Mouse (Mus musculus) kidney, embryonic 16.5 days (tissue): ENCODE data around the gene Nop58. TPM values are rescaled to one million over a fixed set of nuclear protein-coding genes. Genes with fewer than 3 reads are reported as not detected.
"Not testable (repeated sequence)": the region's sequence is repeated elsewhere in the genome, so short reads cannot be mapped to it uniquely, and the experiment has no call there.

Source experiments
- ATAC-seq: fragments of 200-750 bp; cut with Nextera tagmentation; 2 replicates; pipeline ENCODE4 v1.8.0; 2017; ENCODE audit warnings: moderate TSS enrichment; ENCODE audit not compliant: low FRiP score, low TSS enrichment
- H3K27ac ChIP-seq: fragments of 300-500 bp; sonication (generic); 2 replicates; pipeline ENCODE4 v1.5.1; 2014; ENCODE audit warnings: low read length
- H3K27me3 ChIP-seq: fragments of 300-500 bp; sonication (generic); 2 replicates; pipeline ENCODE4 v1.6.1; 2014; ENCODE audit warnings: low read length, control low read depth, mixed read lengths; ENCODE audit not compliant: insufficient read depth
- H3K36me3 ChIP-seq: fragments of 300-500 bp; sonication (generic); 2 replicates; pipeline ENCODE4 v1.6.1; 2014; ENCODE audit warnings: low read length, control low read depth, mixed read lengths; ENCODE audit not compliant: insufficient read depth
- H3K4me1 ChIP-seq: fragments of 300-500 bp; sonication (generic); 2 replicates; pipeline ENCODE4 v1.6.1; 2014; ENCODE audit warnings: low read length, control low read depth, mixed read lengths; ENCODE audit not compliant: insufficient read depth
- H3K4me2 ChIP-seq: fragments of 300-500 bp; sonication (generic); replicated peaks from 2 replicates; pipeline ENCODE4 v1.6.1; 2014; ENCODE audit warnings: low read depth, low read length
- H3K4me3 ChIP-seq: fragments of 300-500 bp; sonication (generic); 2 replicates; pipeline ENCODE4 v1.5.1; 2014; ENCODE audit warnings: mild to moderate bottlenecking, low read length
- H3K9ac ChIP-seq: fragments of 300-500 bp; sonication (generic); replicated peaks from 2 replicates; pipeline ENCODE4 v1.6.1; 2014; ENCODE audit warnings: low read length
- H3K9me3 ChIP-seq: fragments of 300-500 bp; sonication (generic); 2 replicates; pipeline ENCODE4 v1.6.1; 2016; ENCODE audit warnings: low read length, control low read depth
- WGBS: fragments of 180-500 bp; shearing (Covaris S2); extraction: QIAGEN DNeasy Blood & Tissue Kit; methylation state at CpG from one replicate; pipeline ENCODE4 v1.1.7; 2014; 5-methylcytosine and 5-hydroxymethylcytosine counted together
- polyA plus RNA-seq: library from polyadenylated mRNA; unstranded; fragments of >200 nt; fragmentation: Nextera tagmentation; extraction: Ambion mirVana; gene quantifications from 2 replicates; pipeline ENCODE4 v1.2.1, GENCODE M21; 2015

Nop58 gene
- polyA plus RNA-seq = 235 and 246 TPM in 2 replicates

GRCm38 (mm10) chr1:59684819-59685755 is at the start of gene Nop58:
Nop58 (plus strand) TSS chr1:59684971.
- Histone ChIP-seq H3K9ac (peak within 1 kb of the TSS; percentile 92), H3K4me2 (peak within 1 kb of the TSS; percentile 81), H3K4me1 (peaks cover 17% of the 10 kb centered on the region), H3K27ac (peak within 1 kb of the TSS; percentile 94), H3K9me3 (no peaks in the 10 kb centered on the region), H3K4me3 (peak within 1 kb of the TSS; percentile 86), H3K27me3 (0 out of 2 replicates have a peak, but pooled peaks cover 6% of the 10 kb centered on the region), H3K36me3 (0 out of 2 replicates have a peak, but pooled peaks cover 3% of the 10 kb centered on the region)
- under 1% methylated on average over 49 of the region's 49 CpGs for WGBS
- ATAC-seq = peak; percentile 98

GRCm38 (mm10) chr1:59636349-59636748 is 48.4 kb upstream of the Nop58 start:
- Histone ChIP-seq H3K9ac (no peak overlapping the region), H3K27ac (no peak overlapping the region), H3K36me3 (no peaks in the 10 kb centered on the region), H3K4me3 (no peak overlapping the region), H3K27me3 (no peaks in the 10 kb centered on the region), H3K4me1 (peaks cover 3% of the 10 kb centered on the region; the same call in 1 of the 2 replicates), H3K4me2 (no peak overlapping the region), H3K9me3 (no peaks in the 10 kb centered on the region)
- 89% methylated on average over 1 of the region's 1 CpGs for WGBS
- ATAC-seq = no peak

GRCm38 (mm10) chr1:59638371-59638770 is 46.4 kb upstream of the Nop58 start:
- H3K27me3 ChIP-seq = no peaks in the 10 kb centered on the region

GRCm38 (mm10) chr1:59642488-59642887 is 42.3 kb upstream of the Nop58 start:
- no peaks in the 10 kb centered on the region for H3K9me3 ChIP-seq
- no peak overlapping the region for H3K4me2 ChIP-seq
- H3K9ac ChIP-seq = no peak overlapping the region
- ATAC-seq = no peak
- no peaks in the 10 kb centered on the region for H3K27me3 ChIP-seq
- H3K4me3 ChIP-seq = no peak overlapping the region
- no peaks in the 10 kb centered on the region for H3K4me1 ChIP-seq
- peaks cover 21% of the 10 kb centered on the region for H3K36me3 ChIP-seq
- H3K27ac ChIP-seq = no peak overlapping the region
- 87% methylated on average over 1 of the region's 1 CpGs for WGBS

More at GRCm38 (mm10) chr1:59638371-59638770, 46.4 kb upstream of the Nop58 start:
- Histone ChIP-seq H3K4me3 (no peak overlapping the region), H3K9ac (no peak overlapping the region), H3K27ac (no peak overlapping the region), H3K9me3 (no peaks in the 10 kb centered on the region), H3K4me2 (no peak overlapping the region), H3K36me3 (peaks cover 8% of the 10 kb centered on the region), H3K4me1 (no peaks in the 10 kb centered on the region)
- WGBS = 87% methylated on average over 3 of the region's 3 CpGs
- ATAC-seq = no peak

GRCm38 (mm10) chr1:59646502-59646901 is 38.3 kb upstream of the Nop58 start:
- 85% methylated on average over 2 of the region's 2 CpGs for WGBS
- not testable (repeated sequence) for H3K9me3 ChIP-seq, ATAC-seq, H3K4me1 ChIP-seq, H3K4me2 ChIP-seq, H3K27ac ChIP-seq, H3K27me3 ChIP-seq, H3K4me3 ChIP-seq, H3K9ac ChIP-seq
- H3K36me3 ChIP-seq = peaks cover 34% of the 10 kb centered on the region

GRCm38 (mm10) chr1:59651201-59651819 is 33.5 kb upstream of the Nop58 start:
- WGBS = 96% methylated on average over 3 of the region's 3 CpGs
- Histone ChIP-seq H3K9ac (no peak overlapping the region), H3K4me3 (no peak overlapping the region), H3K4me2 (no peak overlapping the region), H3K27me3 (no peaks in the 10 kb centered on the region), H3K4me1 (no peaks in the 10 kb centered on the region), H3K9me3 (no peaks in the 10 kb centered on the region), H3K36me3 (peaks cover 27% of the 10 kb centered on the region), H3K27ac (no peak overlapping the region)
- ATAC-seq = no peak

GRCm38 (mm10) chr1:59653243-59653911 is 31.4 kb upstream of the Nop58 start:
- Histone ChIP-seq H3K27me3 (no peaks in the 10 kb centered on the region), H3K4me3 (no peak overlapping the region), H3K27ac (no peak overlapping the region), H3K4me2 (no peak overlapping the region), H3K9ac (no peak overlapping the region), H3K9me3 (no peaks in the 10 kb centered on the region), H3K4me1 (no peaks in the 10 kb centered on the region), H3K36me3 (peaks cover 15% of the 10 kb centered on the region)
- 94% methylated on average over 3 of the region's 3 CpGs for WGBS
- no peak for ATAC-seq

- H3K9ac ChIP-seq = no peak overlapping the region
- no peak overlapping the region for H3K4me3 ChIP-seq
- no peaks in the 10 kb centered on the region for H3K9me3 ChIP-seq
- H3K27me3 ChIP-seq = no peaks in the 10 kb centered on the region
- H3K27ac ChIP-seq = no peak overlapping the region
- H3K4me1 ChIP-seq = no peaks in the 10 kb centered on the region
- H3K36me3 ChIP-seq = peaks cover 6% of the 10 kb centered on the region
- no peak for ATAC-seq
- no peak overlapping the region for H3K4me2 ChIP-seq
- WGBS = 87% methylated on average over 7 of the region's 7 CpGs
Measured at GRCm38 (mm10) chr1:59656244-59657171, 28.3 kb upstream of the Nop58 start.
